Mouse (Mus musculus): ENCODE data around the gene Man1b1. TPM values are rescaled to one million over a fixed set of nuclear protein-coding genes. Genes with fewer than 3 reads are reported as not detected.

The Man1b1 gene
- polyA plus RNA-seq, 1 experiment from 2014 or later: 28.4 TPM

- H3K4me3 ChIP-seq: peak overlapping the region; percentile 45
- 8% methylated on average over 32 of the region's 32 CpGs for WGBS
- peaks cover under 1% of the 10 kb centered on the region for H3K36me3 ChIP-seq
- H3K9me3 ChIP-seq: no peaks in the 10 kb centered on the region
- no peak for ATAC-seq (ENCODE audit: extremely low read depth, insufficient number of reproducible peaks, low FRiP score, low TSS enrichment)
- peaks cover 44% of the 10 kb centered on the region for H3K4me1 ChIP-seq
- H3K27ac ChIP-seq (replicated peaks): no peak overlapping the region
- H3K9ac ChIP-seq: peak overlapping the region; percentile 62; the same call in 1 of the 2 replicates
- H3K4me2 ChIP-seq: peak overlapping the region; percentile 67
- H3K27me3 ChIP-seq (replicated peaks): peaks cover 93% of the 10 kb centered on the region
These were observed 40.7 kb upstream of the Man1b1 start for GRCm38 (mm10) chr2:25291184-25292053.

GRCm38 (mm10) chr2:25292054-25292544 is 40.0 kb upstream of the Man1b1 start:
- peaks cover 37% of the 10 kb centered on the region for H3K4me1 ChIP-seq
- WGBS: 9% methylated on average over 38 of the region's 43 CpGs
- peak overlapping the region; percentile 45 for H3K4me3 ChIP-seq
- H3K4me2 ChIP-seq: peak overlapping the region; percentile 67
- no peak overlapping the region for H3K27ac ChIP-seq (replicated peaks)
- H3K9ac ChIP-seq: peak overlapping the region; percentile 62
- peaks cover 100% of the 10 kb centered on the region for H3K27me3 ChIP-seq (replicated peaks)
- no peak for ATAC-seq (ENCODE audit: extremely low read depth, insufficient number of reproducible peaks, low FRiP score, low TSS enrichment)
- no peaks in the 10 kb centered on the region for H3K36me3 ChIP-seq
- H3K9me3 ChIP-seq: no peaks in the 10 kb centered on the region

- H3K9ac ChIP-seq: 0 out of 2 replicates have a peak overlapping the region, but pooled peaks have one; percentile 62
- H3K27me3 ChIP-seq (replicated peaks): peaks cover 100% of the 10 kb centered on the region
- no peaks in the 10 kb centered on the region for H3K36me3 ChIP-seq
- peak overlapping the region; percentile 67; the same call in 1 of the 2 replicates for H3K4me2 ChIP-seq
- ATAC-seq (ENCODE audit: extremely low read depth, insufficient number of reproducible peaks, low FRiP score, low TSS enrichment): no peak
- H3K4me1 ChIP-seq: peaks cover 34% of the 10 kb centered on the region
- H3K9me3 ChIP-seq: no peaks in the 10 kb centered on the region
- peak overlapping the region; percentile 45 for H3K4me3 ChIP-seq
- no peak overlapping the region for H3K27ac ChIP-seq (replicated peaks)
- 0% methylated on average over 1 of the region's 1 CpGs for WGBS
These were observed 39.3 kb upstream of the Man1b1 start for GRCm38 (mm10) chr2:25292856-25293255.

- Histone ChIP-seq H3K4me2 (no peak overlapping the region), H3K9me3 (no peaks in the 10 kb centered on the region), H3K4me1 (peaks cover 34% of the 10 kb centered on the region), H3K4me3 (no peak overlapping the region), H3K27me3 (replicated peaks) (peaks cover 99% of the 10 kb centered on the region), H3K36me3 (no peaks in the 10 kb centered on the region), H3K27ac (replicated peaks) (no peak overlapping the region), H3K9ac (no peak overlapping the region)
- 68% methylated on average over 9 of the region's 9 CpGs for WGBS
- ATAC-seq (ENCODE audit: extremely low read depth, insufficient number of reproducible peaks, low FRiP score, low TSS enrichment): no peak
These were observed 38.4 kb upstream of the Man1b1 start for GRCm38 (mm10) chr2:25293706-25294105.

- Histone ChIP-seq H3K9ac (no peak overlapping the region), H3K4me3 (no peak overlapping the region), H3K27ac (replicated peaks) (no peak overlapping the region), H3K4me1 (peaks cover 6% of the 10 kb centered on the region), H3K4me2 (no peak overlapping the region), H3K9me3 (no peaks in the 10 kb centered on the region), H3K36me3 (no peaks in the 10 kb centered on the region), H3K27me3 (replicated peaks) (peaks cover 75% of the 10 kb centered on the region)
- ATAC-seq (ENCODE audit: extremely low read depth, insufficient number of reproducible peaks, low FRiP score, low TSS enrichment): no peak
- 71% methylated on average over 8 of the region's 8 CpGs for WGBS
These were observed 35.0 kb upstream of the Man1b1 start for GRCm38 (mm10) chr2:25297093-25297492.

- H3K4me3 ChIP-seq: no peak overlapping the region
- WGBS: 69% methylated on average over 10 of the region's 10 CpGs
- no peak overlapping the region for H3K9ac ChIP-seq
- no peak overlapping the region for H3K27ac ChIP-seq (replicated peaks)
- H3K4me2 ChIP-seq: no peak overlapping the region
- ATAC-seq (ENCODE audit: extremely low read depth, insufficient number of reproducible peaks, low FRiP score, low TSS enrichment): no peak
- no peaks in the 10 kb centered on the region for H3K36me3 ChIP-seq
- no peaks in the 10 kb centered on the region for H3K4me1 ChIP-seq
- H3K9me3 ChIP-seq: no peaks in the 10 kb centered on the region
- H3K27me3 ChIP-seq (replicated peaks): peaks cover 74% of the 10 kb centered on the region
These were observed 34.1 kb upstream of the Man1b1 start for GRCm38 (mm10) chr2:25298046-25298445.

GRCm38 (mm10) chr2:25303452-25303851 is 28.7 kb upstream of the Man1b1 start:
- no peak overlapping the region for H3K4me3 ChIP-seq
- H3K9me3 ChIP-seq: no peaks in the 10 kb centered on the region
- no peak overlapping the region for H3K9ac ChIP-seq
- no peak for ATAC-seq (ENCODE audit: extremely low read depth, insufficient number of reproducible peaks, low FRiP score, low TSS enrichment)
- no peak overlapping the region for H3K27ac ChIP-seq (replicated peaks)
- peaks cover 10% of the 10 kb centered on the region for H3K4me1 ChIP-seq
- no peaks in the 10 kb centered on the region for H3K36me3 ChIP-seq
- no peak overlapping the region for H3K4me2 ChIP-seq
- 62% methylated on average over 3 of the region's 3 CpGs for WGBS
- H3K27me3 ChIP-seq (replicated peaks): peaks cover 74% of the 10 kb centered on the region

- H3K27me3 ChIP-seq (replicated peaks): peaks cover 79% of the 10 kb centered on the region
- peak overlapping the region; percentile 80 for H3K4me2 ChIP-seq
- no peak for ATAC-seq (ENCODE audit: extremely low read depth, insufficient number of reproducible peaks, low FRiP score, low TSS enrichment)
- peaks cover 10% of the 10 kb centered on the region for H3K4me1 ChIP-seq
- peak overlapping the region; percentile 54 for H3K4me3 ChIP-seq
- no peak overlapping the region for H3K9ac ChIP-seq
- H3K36me3 ChIP-seq: no peaks in the 10 kb centered on the region
- WGBS: 62% methylated on average over 7 of the region's 7 CpGs
- no peaks in the 10 kb centered on the region for H3K9me3 ChIP-seq
- H3K27ac ChIP-seq (replicated peaks): no peak overlapping the region
These were observed 28.0 kb upstream of the Man1b1 start for GRCm38 (mm10) chr2:25303931-25304656.

- H3K4me2 ChIP-seq: peak overlapping the region; percentile 80
- H3K36me3 ChIP-seq: no peaks in the 10 kb centered on the region
- H3K27ac ChIP-seq (replicated peaks): no peak overlapping the region
- H3K9ac ChIP-seq: peak overlapping the region; percentile 67
- H3K4me1 ChIP-seq: peaks cover 10% of the 10 kb centered on the region
- peak overlapping the region; percentile 54 for H3K4me3 ChIP-seq
- no peak for ATAC-seq (ENCODE audit: extremely low read depth, insufficient number of reproducible peaks, low FRiP score, low TSS enrichment)
- peaks cover 87% of the 10 kb centered on the region for H3K27me3 ChIP-seq (replicated peaks)
- 3% methylated on average over 45 of the region's 45 CpGs for WGBS
- no peaks in the 10 kb centered on the region for H3K9me3 ChIP-seq
These were observed 27.2 kb upstream of the Man1b1 start for GRCm38 (mm10) chr2:25304657-25305541.

GRCm38 (mm10) chr2:25305587-25306359 is 26.4 kb upstream of the Man1b1 start:
- H3K4me3 ChIP-seq: peak overlapping the region; percentile 54
- WGBS: 47% methylated on average over 14 of the region's 14 CpGs
- H3K9me3 ChIP-seq: no peaks in the 10 kb centered on the region
- H3K4me2 ChIP-seq: peak overlapping the region; percentile 80
- peaks cover 10% of the 10 kb centered on the region for H3K4me1 ChIP-seq
- ATAC-seq (ENCODE audit: extremely low read depth, insufficient number of reproducible peaks, low FRiP score, low TSS enrichment): no peak
- H3K27ac ChIP-seq (replicated peaks): no peak overlapping the region
- H3K36me3 ChIP-seq: no peaks in the 10 kb centered on the region
- H3K9ac ChIP-seq: peak overlapping the region; percentile 67
- peaks cover 96% of the 10 kb centered on the region for H3K27me3 ChIP-seq (replicated peaks)

All from heart, embryonic 13.5 days (tissue).